Mouse (Mus musculus): ENCODE measurements at regions not wholly inside any gene's neighbourhood (a gene's known extent, or its start where the extent isn't known, plus 50 kb on each side); places are given as distances from the start of the nearest gene placed in this dataset.
"Not testable (repeated sequence)": the region's sequence is repeated elsewhere in the genome, so short reads cannot be mapped to it uniquely, and the experiment has no call there.

DNA sequence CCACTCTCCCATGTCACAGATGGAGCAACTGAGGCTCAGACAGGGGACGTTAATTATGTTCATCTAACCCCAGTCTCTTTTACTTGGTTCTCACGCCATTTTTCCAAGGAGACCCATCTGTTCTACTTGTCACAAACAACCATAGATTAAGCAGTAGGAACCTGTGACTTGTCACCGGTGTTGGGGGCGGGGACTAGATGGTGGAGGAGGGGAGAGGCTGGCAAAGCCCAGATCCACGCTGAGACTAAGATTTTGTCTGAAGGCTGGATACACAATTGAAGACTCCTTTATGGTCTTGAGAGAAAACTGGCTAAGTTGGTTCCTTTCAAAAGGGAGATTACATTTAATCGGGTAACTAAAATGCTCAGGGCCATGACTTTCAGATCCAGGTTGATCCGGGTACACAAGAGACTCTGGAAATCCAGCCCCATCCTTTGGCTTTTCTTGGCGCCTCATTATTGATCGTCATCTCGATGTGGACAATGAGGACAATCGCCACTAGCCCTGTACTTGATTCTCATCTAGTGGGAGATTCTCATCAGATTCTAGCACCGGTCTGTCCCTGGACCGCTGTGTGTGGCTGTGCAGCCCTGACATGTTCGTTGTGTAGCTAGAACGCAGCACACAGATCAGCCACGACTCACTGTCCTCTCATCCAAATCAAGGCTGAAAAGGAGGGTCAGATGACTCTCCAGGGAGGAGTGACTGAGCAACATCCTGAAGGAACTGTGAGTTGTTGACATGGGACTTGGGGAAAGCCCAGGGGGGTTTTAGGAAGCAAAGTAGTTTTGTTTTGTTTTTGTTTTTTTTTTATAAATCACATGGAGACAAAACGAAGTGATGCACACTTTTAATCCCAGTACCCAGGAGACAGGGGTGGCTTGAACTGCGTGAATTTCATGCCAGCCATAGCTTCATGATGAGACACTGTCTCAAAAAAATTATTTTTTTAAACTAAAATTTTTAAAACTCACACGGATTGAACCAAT is 83.1 kb upstream of the Med13l start:
- Histone ChIP-seq H3K36me3 (no peaks in the 10 kb centered on the region), H3K4me3 (peak overlapping the region; percentile 32), H3K4me2 (replicated peaks) (peak overlapping the region; percentile 72), H3K27ac (no peak overlapping the region), H3K4me1 (peaks cover 12% of the 10 kb centered on the region), H3K9ac (no peak overlapping the region), H3K27me3 (no peaks in the 10 kb centered on the region), H3K9me3 (replicated peaks) (no peaks in the 10 kb centered on the region)
- ATAC-seq (ENCODE audit: low FRiP score): no peak
- 64% methylated on average over 19 of the region's 19 CpGs for WGBS

DNA sequence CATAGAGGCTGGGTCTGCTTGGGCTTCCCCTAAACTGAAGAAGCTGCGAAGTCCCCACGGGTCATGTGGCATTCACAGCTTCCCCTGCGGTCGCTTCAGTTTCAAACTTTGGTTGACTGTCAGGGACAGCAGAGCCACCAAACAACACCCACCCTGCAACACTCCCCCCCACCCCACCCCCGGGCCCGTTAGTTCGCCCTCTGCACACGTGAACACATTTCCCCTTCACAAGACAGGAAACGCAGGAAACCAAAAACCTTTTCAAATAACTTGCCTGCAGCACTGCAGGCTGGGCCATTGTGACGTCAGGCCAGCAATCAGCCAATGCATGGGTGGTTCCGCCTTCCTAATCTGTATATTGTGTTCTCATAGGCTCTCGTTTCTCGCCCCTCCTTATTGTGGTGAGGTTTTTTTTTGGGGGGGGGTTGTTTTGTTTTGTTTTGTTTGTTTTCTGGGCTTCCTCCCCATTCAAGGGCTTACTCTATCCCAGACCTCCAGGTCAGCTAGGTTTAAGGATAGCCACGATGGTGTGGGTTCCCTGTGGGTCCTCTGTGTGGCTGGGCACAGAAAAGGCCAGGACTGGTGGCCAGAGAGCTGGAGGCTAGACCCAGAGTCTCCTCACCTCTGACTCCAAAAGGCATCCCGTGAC is 82.2 kb upstream of the Med13l start:
- Histone ChIP-seq H3K9me3 (replicated peaks) (no peaks in the 10 kb centered on the region), H3K4me1 (peaks cover 14% of the 10 kb centered on the region), H3K27ac (no peak overlapping the region), H3K36me3 (no peaks in the 10 kb centered on the region), H3K9ac (no peak overlapping the region), H3K4me2 (replicated peaks) (peak overlapping the region; percentile 72), H3K27me3 (no peaks in the 10 kb centered on the region), H3K4me3 (peak overlapping the region; percentile 32)
- WGBS: 8% methylated on average over 15 of the region's 15 CpGs
- peak; percentile 91 for ATAC-seq (ENCODE audit: low FRiP score)

DNA sequence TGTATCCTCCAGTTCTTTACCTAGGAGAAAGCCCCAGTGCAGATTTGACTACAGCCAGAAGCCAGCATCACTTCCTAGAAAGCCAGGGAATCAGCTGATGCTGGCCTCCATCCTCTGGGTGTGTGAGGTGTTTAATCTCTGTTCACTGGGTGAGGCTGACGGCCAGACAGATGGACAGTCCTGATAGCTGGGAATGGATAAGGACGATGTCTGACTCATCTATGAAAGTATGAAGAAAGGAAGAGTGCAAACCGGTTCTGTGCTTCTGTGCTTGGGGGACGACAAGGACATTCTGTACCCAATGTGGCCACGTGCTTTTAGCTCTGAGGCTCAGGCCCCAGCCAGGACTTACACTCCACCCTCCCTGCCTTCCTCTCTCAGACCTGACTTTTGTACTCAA is 80.5 kb upstream of the Med13l start:
- WGBS: 79% methylated on average over 5 of the region's 5 CpGs
- Histone ChIP-seq H3K4me3 (no peak overlapping the region), H3K4me1 (peaks cover 16% of the 10 kb centered on the region)

GRCm38 (mm10) chr5:118480965-118481793 is 79.3 kb upstream of the Med13l start:
- no peak for ATAC-seq (ENCODE audit: low FRiP score)
- Histone ChIP-seq H3K9ac (no peak overlapping the region), H3K36me3 (no peaks in the 10 kb centered on the region), H3K4me2 (replicated peaks) (no peak overlapping the region), H3K4me1 (peaks cover 16% of the 10 kb centered on the region), H3K4me3 (no peak overlapping the region), H3K27ac (no peak overlapping the region), H3K9me3 (replicated peaks) (no peaks in the 10 kb centered on the region), H3K27me3 (no peaks in the 10 kb centered on the region)
- 75% methylated on average over 10 of the region's 10 CpGs for WGBS

More for the DNA sequence above, 80.5 kb upstream of the Med13l start:
- H3K4me2 ChIP-seq (replicated peaks): no peak overlapping the region
- no peaks in the 10 kb centered on the region for H3K9me3 ChIP-seq (replicated peaks)
- ATAC-seq (ENCODE audit: low FRiP score): no peak
- H3K9ac ChIP-seq: no peak overlapping the region
- no peaks in the 10 kb centered on the region for H3K36me3 ChIP-seq
- no peak overlapping the region for H3K27ac ChIP-seq
- no peaks in the 10 kb centered on the region for H3K27me3 ChIP-seq

- H3K9ac ChIP-seq: no peak overlapping the region
- no peaks in the 10 kb centered on the region for H3K27me3 ChIP-seq
- no peak overlapping the region for H3K4me2 ChIP-seq (replicated peaks)
- ATAC-seq (ENCODE audit: low FRiP score): no peak
- H3K36me3 ChIP-seq: no peaks in the 10 kb centered on the region
- H3K27ac ChIP-seq: no peak overlapping the region
- peaks cover 16% of the 10 kb centered on the region for H3K4me1 ChIP-seq
- no peaks in the 10 kb centered on the region for H3K9me3 ChIP-seq (replicated peaks)
- no peak overlapping the region for H3K4me3 ChIP-seq
Observed at GRCm38 (mm10) chr5:118481794-118482049, 78.8 kb upstream of the Med13l start.

DNA sequence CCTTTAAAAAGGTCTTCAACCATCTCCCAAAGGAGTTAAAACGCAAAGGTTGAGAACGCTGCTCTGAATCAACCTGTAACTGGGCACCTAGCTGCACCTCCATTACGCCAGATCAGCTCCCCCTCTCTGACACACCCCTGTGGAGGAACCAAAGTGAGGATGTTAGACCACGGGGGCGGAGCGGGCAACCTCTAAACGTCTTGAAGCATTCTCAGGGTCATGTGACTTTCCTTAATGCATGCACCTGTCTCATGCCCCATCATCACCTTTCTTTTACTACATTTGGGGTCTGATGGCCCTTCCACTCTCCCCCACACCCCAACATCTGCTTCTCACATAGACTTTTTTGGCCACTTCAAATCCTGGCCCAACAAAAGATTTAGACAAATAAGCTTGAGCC is 77.9 kb upstream of the Med13l start:
- no peaks in the 10 kb centered on the region for H3K9me3 ChIP-seq (replicated peaks)
- no peaks in the 10 kb centered on the region for H3K36me3 ChIP-seq
- no peak overlapping the region for H3K4me3 ChIP-seq
- no peaks in the 10 kb centered on the region for H3K27me3 ChIP-seq
- 45% methylated on average over 7 of the region's 7 CpGs for WGBS
- H3K4me1 ChIP-seq: peaks cover 16% of the 10 kb centered on the region
- no peak overlapping the region for H3K4me2 ChIP-seq (replicated peaks)
- H3K27ac ChIP-seq: no peak overlapping the region
- ATAC-seq (ENCODE audit: low FRiP score): no peak
- no peak overlapping the region for H3K9ac ChIP-seq

GRCm38 (mm10) chr5:118483001-118483400 is 77.5 kb upstream of the Med13l start:
- no peak overlapping the region for H3K9ac ChIP-seq
- no peak overlapping the region for H3K4me2 ChIP-seq (replicated peaks)
- 16% methylated on average over 7 of the region's 7 CpGs for WGBS
- no peak for ATAC-seq (ENCODE audit: low FRiP score)
- H3K36me3 ChIP-seq: no peaks in the 10 kb centered on the region
- peaks cover 15% of the 10 kb centered on the region for H3K4me1 ChIP-seq
- H3K27ac ChIP-seq: no peak overlapping the region
- no peaks in the 10 kb centered on the region for H3K27me3 ChIP-seq
- H3K9me3 ChIP-seq (replicated peaks): no peaks in the 10 kb centered on the region
- H3K4me3 ChIP-seq: no peak overlapping the region

DNA sequence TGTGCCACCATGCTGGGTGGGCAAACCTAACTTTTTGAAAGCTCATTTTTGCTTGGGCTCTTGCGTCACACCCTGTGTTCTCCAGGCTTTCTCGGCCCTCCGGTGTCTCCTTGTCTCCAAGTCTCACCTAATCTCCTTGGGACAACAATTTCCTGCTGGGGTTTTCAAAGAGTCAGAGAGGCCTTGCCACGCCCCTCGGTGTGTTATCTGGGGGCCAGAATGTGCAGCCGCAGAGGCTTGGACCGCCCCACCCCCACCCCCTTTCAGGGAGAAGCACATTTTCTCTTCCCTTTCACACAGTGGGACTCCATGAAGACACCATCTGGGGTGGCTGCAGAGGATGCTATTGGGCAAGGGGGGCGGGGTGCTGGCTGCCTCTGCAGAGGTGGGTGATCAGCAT is 76.9 kb upstream of the Med13l start:
- Histone ChIP-seq H3K9me3 (replicated peaks) (no peaks in the 10 kb centered on the region), H3K36me3 (no peaks in the 10 kb centered on the region), H3K4me3 (no peak overlapping the region), H3K4me1 (peaks cover 13% of the 10 kb centered on the region), H3K27me3 (no peaks in the 10 kb centered on the region), H3K9ac (no peak overlapping the region), H3K27ac (no peak overlapping the region), H3K4me2 (replicated peaks) (no peak overlapping the region)
- 13% methylated on average over 8 of the region's 8 CpGs for WGBS
- ATAC-seq (ENCODE audit: low FRiP score): no peak

GRCm38 (mm10) chr5:118485191-118485590 is 75.3 kb upstream of the Med13l start:
- H3K27me3 ChIP-seq: no peaks in the 10 kb centered on the region
- no peak overlapping the region for H3K4me3 ChIP-seq
- ATAC-seq (ENCODE audit: low FRiP score): no peak
- H3K36me3 ChIP-seq: no peaks in the 10 kb centered on the region
- H3K9me3 ChIP-seq (replicated peaks): no peaks in the 10 kb centered on the region
- H3K4me1 ChIP-seq: peaks cover 13% of the 10 kb centered on the region
- 94% methylated on average over 8 of the region's 8 CpGs for WGBS
- no peak overlapping the region for H3K4me2 ChIP-seq (replicated peaks)
- H3K27ac ChIP-seq: no peak overlapping the region
- no peak overlapping the region for H3K9ac ChIP-seq

- H3K27me3 ChIP-seq; H3K36me3 ChIP-seq; H3K9me3 ChIP-seq (replicated peaks); ATAC-seq (ENCODE audit: low FRiP score); H3K9ac ChIP-seq; H3K4me2 ChIP-seq (replicated peaks); H3K4me1 ChIP-seq; H3K4me3 ChIP-seq; H3K27ac ChIP-seq: not testable (repeated sequence)
- WGBS: 89% methylated on average over 2 of the region's 2 CpGs
Observed at GRCm38 (mm10) chr5:118492522-118492921, 68.0 kb upstream of the Med13l start.

GRCm38 (mm10) chr5:118494649-118495477 is 65.6 kb upstream of the Med13l start:
- Histone ChIP-seq H3K4me3 (no peak overlapping the region), H3K27ac (no peak overlapping the region), H3K27me3 (no peaks in the 10 kb centered on the region), H3K4me2 (replicated peaks) (no peak overlapping the region), H3K36me3 (no peaks in the 10 kb centered on the region), H3K9ac (no peak overlapping the region), H3K9me3 (replicated peaks) (no peaks in the 10 kb centered on the region), H3K4me1 (peaks cover 7% of the 10 kb centered on the region; the same call in 1 of the 2 replicates)
- no peak for ATAC-seq (ENCODE audit: low FRiP score)
- WGBS: 66% methylated on average over 7 of the region's 7 CpGs

GRCm38 (mm10) chr5:118495478-118495760 is 65.1 kb upstream of the Med13l start:
- no peaks in the 10 kb centered on the region for H3K9me3 ChIP-seq (replicated peaks)
- no peak overlapping the region for H3K4me3 ChIP-seq
- H3K4me1 ChIP-seq: peaks cover 7% of the 10 kb centered on the region; the same call in 1 of the 2 replicates
- no peaks in the 10 kb centered on the region for H3K27me3 ChIP-seq
- no peak for ATAC-seq (ENCODE audit: low FRiP score)
- no peaks in the 10 kb centered on the region for H3K36me3 ChIP-seq
- WGBS: 74% methylated on average over 2 of the region's 2 CpGs
- H3K4me2 ChIP-seq (replicated peaks): no peak overlapping the region
- no peak overlapping the region for H3K27ac ChIP-seq
- no peak overlapping the region for H3K9ac ChIP-seq

Measured in hindbrain, embryonic 12.5 days (tissue).